Mouse (Mus musculus) cerebellum, adult 9-11 months (tissue): ENCODE measurements around the gene Sult4a1.
A peak's percentile ranks its signal among the peaks of the same experiment; 100 is the strongest.

Experiments
- DNase-seq: peaks from one replicate; pipeline ENCODE4 v3.0.0; 2022

Sult4a1 gene

GRCm38 (mm10) chr15:84105105-84105923 lies at the start of gene Sult4a1:
Gene Sult4a1 (minus strand): TSS chr15:84105754.
- peak; percentile 82 for DNase-seq

- DNase-seq = no peak
These were observed 35.4 kb upstream of the Sult4a1 start for GRCm38 (mm10) chr15:84140929-84141328.

GRCm38 (mm10) chr15:84140109-84140508 lies 34.6 kb upstream of the Sult4a1 start:
- no peak for DNase-seq

GRCm38 (mm10) chr15:84139592-84140005 lies 34.0 kb upstream of the Sult4a1 start:
- DNase-seq = no peak

- no peak for DNase-seq
These were observed 31.2 kb upstream of the Sult4a1 start for GRCm38 (mm10) chr15:84136473-84137415.

GRCm38 (mm10) chr15:84135472-84135871 lies 29.9 kb upstream of the Sult4a1 start:
- DNase-seq = no peak

GRCm38 (mm10) chr15:84133440-84133839 lies 27.9 kb upstream of the Sult4a1 start:
- no peak for DNase-seq

GRCm38 (mm10) chr15:84131971-84132370 lies 26.4 kb upstream of the Sult4a1 start:
- DNase-seq = peak; percentile 58

GRCm38 (mm10) chr15:84131096-84131786 lies 25.7 kb upstream of the Sult4a1 start:
- DNase-seq = peak; percentile 83

- DNase-seq = no peak
These were observed 21.3 kb upstream of the Sult4a1 start for GRCm38 (mm10) chr15:84126871-84127270.

GRCm38 (mm10) chr15:84126447-84126846 lies 20.9 kb upstream of the Sult4a1 start:
- no peak for DNase-seq

- no peak for DNase-seq
These were observed 18.5 kb upstream of the Sult4a1 start for GRCm38 (mm10) chr15:84124086-84124485.

- DNase-seq = no peak
These were observed 17.5 kb upstream of the Sult4a1 start, which contains the start of gene Pnpla5 for GRCm38 (mm10) chr15:84123075-84123474. Gene Pnpla5 (minus strand): TSS chr15:84123175.

GRCm38 (mm10) chr15:84121036-84121435 lies 15.5 kb upstream of the Sult4a1 start:
- DNase-seq = no peak

GRCm38 (mm10) chr15:84120612-84121011 lies 15.1 kb upstream of the Sult4a1 start:
- no peak for DNase-seq

- no peak for DNase-seq
These were observed 10.9 kb upstream of the Sult4a1 start for GRCm38 (mm10) chr15:84116466-84116865.

- DNase-seq = no peak
These were observed 10.2 kb upstream of the Sult4a1 start for GRCm38 (mm10) chr15:84115727-84116126.

GRCm38 (mm10) chr15:84113873-84114272 lies 8.3 kb upstream of the Sult4a1 start:
- no peak for DNase-seq

GRCm38 (mm10) chr15:84108899-84109298 lies 3.3 kb upstream of the Sult4a1 start:
- no peak for DNase-seq

GRCm38 (mm10) chr15:84105924-84106500 lies 458 bp upstream of the Sult4a1 start:
- peak; percentile 66 for DNase-seq

GRCm38 (mm10) chr15:84104626-84105025 lies 928 bp downstream of the Sult4a1 start:
- peak; percentile 65 for DNase-seq

GRCm38 (mm10) chr15:84097536-84097935 lies 8.0 kb downstream of the Sult4a1 start:
- peak; percentile 25 for DNase-seq
